Mouse (Mus musculus): Measurements from ENCODE around the gene Olfr786. TPM values are rescaled to one million over a fixed set of nuclear protein-coding genes. Genes with fewer than 3 reads are reported as not detected.

Gene Olfr786
- not detected for polyA plus RNA-seq (2017; shearing (Covaris generic))

DNA sequence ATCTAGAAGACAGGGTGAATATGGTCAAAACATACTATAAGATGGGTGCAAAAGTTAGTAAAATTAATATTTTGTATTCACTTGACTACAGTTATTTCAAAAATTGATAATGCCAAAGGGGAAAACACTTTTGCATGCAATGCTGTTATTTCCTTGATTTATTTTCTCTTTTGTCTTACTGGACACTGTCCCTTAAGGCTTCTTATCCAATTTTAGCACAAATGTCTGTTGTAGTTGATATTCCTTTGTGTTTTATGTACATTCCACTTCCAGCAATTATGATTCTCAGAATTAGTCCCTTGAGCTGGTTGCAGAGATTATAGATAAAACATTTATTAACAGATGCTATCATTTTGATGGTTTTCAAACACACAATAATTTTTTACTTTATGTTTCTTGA, at the start of gene Olfr786:
TSS of gene Olfr786 (plus strand) at position 301 of the 400 bp plus-strand sequence.

DNA sequence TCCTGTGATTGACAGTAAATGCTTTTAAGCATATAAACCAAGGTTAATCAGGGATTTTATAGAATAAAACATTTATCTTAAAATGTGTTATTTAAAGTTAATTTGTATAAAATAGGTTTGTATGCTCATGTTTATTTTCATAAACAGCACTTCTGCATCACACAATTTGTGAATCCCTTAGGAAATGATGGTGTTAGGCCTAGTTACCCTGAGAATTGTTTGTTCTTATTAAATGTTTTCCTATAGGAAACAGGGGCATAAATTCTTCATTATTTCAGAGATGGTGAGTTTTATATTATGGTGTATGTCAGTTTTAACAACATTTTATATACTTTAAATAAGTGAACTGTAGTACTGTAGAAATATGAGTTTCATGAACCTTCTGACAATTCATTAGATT, 43.3 kb upstream of the Olfr786 start, which contains the start of gene Olfr784:
TSS of gene Olfr784 (plus strand) at position 301 of the 400 bp plus-strand sequence.

GRCm38 (mm10) chr10:129405126-129405525, 22.0 kb upstream of the Olfr786 start, which contains the start of gene Olfr785:
TSS of gene Olfr785 (plus strand) at chr10:129405426.

GRCm38 (mm10) chr10:129461562-129461961, 34.5 kb downstream of the Olfr786 start, which contains the start of gene Olfr787:
TSS of gene Olfr787 (plus strand) at chr10:129461862.

GRCm38 (mm10) chr10:129470698-129471097, 43.6 kb downstream of the Olfr786 start, which contains the start of gene Olfr788:
TSS of gene Olfr788 (plus strand) at chr10:129470998.

DNA sequence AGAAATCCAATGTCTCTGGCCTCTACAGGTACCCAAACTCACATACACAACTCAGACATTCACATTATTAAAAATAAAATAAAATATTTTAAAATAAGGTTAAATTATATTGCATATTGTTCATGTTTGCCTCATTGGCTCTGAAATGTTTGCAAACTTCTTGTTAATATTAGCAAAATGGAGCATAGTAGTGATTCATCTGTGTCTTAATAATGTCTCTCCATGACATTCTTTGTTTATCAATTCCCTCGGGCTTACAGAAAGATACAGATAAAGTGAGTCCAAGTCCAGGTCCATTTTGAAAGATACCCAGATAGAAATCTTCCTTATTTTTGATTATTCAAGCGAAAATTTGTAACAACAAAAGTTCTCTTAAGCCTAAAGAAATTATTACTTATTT, 57.3 kb downstream of the Olfr786 start, which contains the start of gene Olfr789:
TSS of gene Olfr789 (plus strand) at position 301 of the 400 bp plus-strand sequence.

Other genes starting within 250 kb of the Olfr786 start
- gene Olfr772, start 249.4 kb upstream of the Olfr786 start, polyA plus RNA-seq (2017; shearing (Covaris generic)): not detected
- gene Olfr773, start 239.9 kb upstream of the Olfr786 start, polyA plus RNA-seq (2017; shearing (Covaris generic)): not detected
- not detected for gene Olfr774, start 191.1 kb upstream of the Olfr786 start, polyA plus RNA-seq (2017; shearing (Covaris generic))
- gene Olfr775, start 178.9 kb upstream of the Olfr786 start, polyA plus RNA-seq (2017; shearing (Covaris generic)): not detected
- gene Olfr776, start 168.2 kb upstream of the Olfr786 start, polyA plus RNA-seq (2017; shearing (Covaris generic)): not detected
- gene Olfr777, start 155.8 kb upstream of the Olfr786 start, polyA plus RNA-seq (2017; shearing (Covaris generic)): not detected
- not detected for gene Olfr780, start 109.2 kb upstream of the Olfr786 start, polyA plus RNA-seq (2017; shearing (Covaris generic))
- not detected for gene Olfr781, start 98.5 kb upstream of the Olfr786 start, polyA plus RNA-seq (2017; shearing (Covaris generic))
- not detected for gene Olfr782, start 78.5 kb upstream of the Olfr786 start, polyA plus RNA-seq (2017; shearing (Covaris generic))
- gene Olfr784, start 43.2 kb upstream of the Olfr786 start, polyA plus RNA-seq (2017; shearing (Covaris generic)): not detected
- gene Olfr785, start 21.9 kb upstream of the Olfr786 start, polyA plus RNA-seq (2017; shearing (Covaris generic)): not detected
- not detected for gene Olfr787, start 34.6 kb downstream of the Olfr786 start, polyA plus RNA-seq (2017; shearing (Covaris generic))
- not detected for gene Olfr788, start 43.7 kb downstream of the Olfr786 start, polyA plus RNA-seq (2017; shearing (Covaris generic))
- gene Olfr789, start 57.4 kb downstream of the Olfr786 start, polyA plus RNA-seq (2017; shearing (Covaris generic)): not detected
- gene Olfr790, start 71.2 kb downstream of the Olfr786 start, polyA plus RNA-seq (2017; shearing (Covaris generic)): not detected
- gene Olfr791, start 94.5 kb downstream of the Olfr786 start, polyA plus RNA-seq (2017; shearing (Covaris generic)): not detected
- not detected for gene Olfr792, start 111.9 kb downstream of the Olfr786 start, polyA plus RNA-seq (2017; shearing (Covaris generic))
- not detected for gene Olfr794, start 140.3 kb downstream of the Olfr786 start, polyA plus RNA-seq (2017; shearing (Covaris generic))
- not detected for gene Olfr796, start 185.3 kb downstream of the Olfr786 start, polyA plus RNA-seq (2017; shearing (Covaris generic))
- gene Olfr798, start 200.6 kb downstream of the Olfr786 start, polyA plus RNA-seq (2017; shearing (Covaris generic)): 0.07 TPM
- not detected for gene Olfr799, start 210.2 kb downstream of the Olfr786 start, polyA plus RNA-seq (2017; shearing (Covaris generic))
- gene Olfr800, start 230.4 kb downstream of the Olfr786 start, polyA plus RNA-seq (2017; shearing (Covaris generic)): not detected
- gene Olfr801, start 246.6 kb downstream of the Olfr786 start, polyA plus RNA-seq (2017; shearing (Covaris generic)): not detected

All from CD4-positive, CD25-positive, alpha-beta regulatory T cell, adult 9 weeks (primary cell).